In the genomic region with DNA sequence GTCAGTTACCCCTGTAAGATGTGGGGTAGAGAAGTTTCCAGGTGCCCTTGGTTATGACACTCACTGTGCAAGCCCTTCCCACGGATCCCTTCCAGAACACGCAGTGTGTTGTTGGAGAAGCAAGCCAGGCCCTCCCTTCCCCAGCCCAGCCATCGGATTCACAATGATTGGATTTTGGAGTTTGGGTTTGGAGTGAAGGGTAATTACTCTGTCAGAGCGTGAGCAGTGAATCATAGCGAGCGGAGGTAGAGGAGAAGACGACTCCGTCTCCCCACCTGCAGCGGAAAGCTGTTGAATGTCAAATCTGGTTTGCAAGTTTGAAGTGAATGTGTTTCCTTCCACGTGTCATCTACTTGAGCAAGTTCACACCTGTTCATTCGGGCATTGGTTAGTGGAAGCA, we compare ENCODE assay signal across 19 mouse cellular contexts.
DNase-seq lines count a peak whose midpoint lies in the region; ATAC-seq and TF ChIP-seq lines count a peak whose summit lies in the region.
"Had no signal": no experiment of that assay in that cellular context is flagged by ENCODE, and none has a peak within 500 bp of the region (broad histone marks: within the 10 kb centered on the region; RNA-seq: fewer than 3 reads in every experiment).

No protein-coding gene starts in this region.

- peaks cover 3% of the 10 kb centered on the region; the same call in 1 of the 2 replicates for H3K4me1 ChIP-seq in forebrain, postnatal 0 days (ENCODE audit: insufficient read depth)
- H3K4me1 ChIP-seq in forebrain, embryonic 14.5 days (ENCODE audit: control insufficient read depth, insufficient read depth, low read length) = peaks cover 13% of the 10 kb centered on the region; the same call in 1 of the 2 replicates
- 0 out of 2 replicates have a peak, but pooled peaks cover 6% of the 10 kb centered on the region for H3K4me1 ChIP-seq in kidney, postnatal 0 days (replicated peaks; ENCODE audit: insufficient read depth, low read length)
- peaks cover 36% of the 10 kb centered on the region for H3K4me1 ChIP-seq in kidney, embryonic 16.5 days (ENCODE audit: insufficient read depth, low read length)

- H3K9me3 ChIP-seq in forebrain, postnatal 0 days (ENCODE audit: low read length) = no peaks in the 10 kb centered on the region
- no peaks in the 10 kb centered on the region for H3K9me3 ChIP-seq in forebrain, embryonic 14.5 days (replicated peaks; ENCODE audit: control insufficient read depth, low read length)
- H3K9me3 ChIP-seq in kidney, postnatal 0 days (replicated peaks; ENCODE audit: low read length) = no peaks in the 10 kb centered on the region
- H3K9me3 ChIP-seq in kidney, embryonic 16.5 days (ENCODE audit: low read length) = no peaks in the 10 kb centered on the region
- H3K9me3 ChIP-seq: forebrain, embryonic 12.5 days; heart, embryonic 12.5 days; hindbrain, embryonic 12.5 days had no signal

- no peak overlapping the region for H3K4me3 ChIP-seq in forebrain, postnatal 0 days (ENCODE audit: low read depth, low read length)
- no peak overlapping the region for H3K4me3 ChIP-seq in forebrain, embryonic 14.5 days (ENCODE audit: low read depth, low read length)
- no peak overlapping the region for H3K4me3 ChIP-seq in kidney, postnatal 0 days (replicated peaks; ENCODE audit: low read depth, low read length)
- H3K4me3 ChIP-seq in kidney, embryonic 16.5 days (ENCODE audit: low read length) = no peak overlapping the region
- H3K4me3 ChIP-seq: forebrain, embryonic 12.5 days; heart, embryonic 12.5 days; hindbrain, embryonic 12.5 days had no signal

- no peak overlapping the region for H3K27ac ChIP-seq in forebrain, postnatal 0 days (ENCODE audit: low read depth, low read length)
- H3K27ac ChIP-seq in forebrain, embryonic 14.5 days (ENCODE audit: low read depth, low read length) = no peak overlapping the region
- 0 out of 2 replicates have a peak overlapping the region, but pooled peaks have one; percentile 9 for H3K27ac ChIP-seq in kidney, postnatal 0 days
- H3K27ac ChIP-seq in kidney, embryonic 16.5 days (ENCODE audit: low read length) = no peak overlapping the region
- H3K27ac ChIP-seq: forebrain, embryonic 12.5 days; hindbrain, embryonic 12.5 days had no signal

- no peak for TF ChIP-seq CTCF in forebrain, postnatal 0 days (IDR thresholded peaks at IDR 0.05; ENCODE audit: low read depth)
- no peak for TF ChIP-seq CTCF in kidney, postnatal 0 days (IDR thresholded peaks at IDR 0.05; ENCODE audit: low read depth)

- H3K36me3 ChIP-seq in forebrain, postnatal 0 days (ENCODE audit: insufficient read depth) = no peaks in the 10 kb centered on the region
- no peaks in the 10 kb centered on the region for H3K36me3 ChIP-seq in forebrain, embryonic 14.5 days (ENCODE audit: control insufficient read depth, insufficient read depth, low read length)
- no peaks in the 10 kb centered on the region for H3K36me3 ChIP-seq in kidney, postnatal 0 days (ENCODE audit: insufficient read depth, low read length)
- H3K36me3 ChIP-seq in kidney, embryonic 16.5 days (ENCODE audit: insufficient read depth, low read length) = no peaks in the 10 kb centered on the region
- H3K36me3 ChIP-seq: forebrain, embryonic 12.5 days; hindbrain, embryonic 12.5 days had no signal

- no peak overlapping the region for H3K9ac ChIP-seq in forebrain, postnatal 0 days
- H3K9ac ChIP-seq in forebrain, embryonic 14.5 days (ENCODE audit: low read length) = no peak overlapping the region
- H3K9ac ChIP-seq in kidney, postnatal 0 days (ENCODE audit: low read depth, low read length) = no peak overlapping the region
- H3K9ac ChIP-seq in kidney, embryonic 16.5 days (replicated peaks; ENCODE audit: low read length) = no peak overlapping the region
- H3K9ac ChIP-seq: forebrain, embryonic 12.5 days; heart, embryonic 12.5 days; hindbrain, embryonic 12.5 days had no signal

- ATAC-seq in forebrain, postnatal 0 days = peak; percentile 72; the same call in 1 of the 2 replicates
- no peak for ATAC-seq in forebrain, embryonic 14.5 days
- ATAC-seq in kidney, postnatal 0 days (replicated peaks; ENCODE audit: low FRiP score, low read depth) = no peak
- no peak; the same call in 1 of the 2 replicates for ATAC-seq in kidney, embryonic 16.5 days (ENCODE audit: low FRiP score, low TSS enrichment)
- ATAC-seq: hindbrain, embryonic 16.5 days; Patski had no signal

- 68% methylated on average over 11 of the region's 11 CpGs for WGBS in forebrain, postnatal 0 days
- 78% methylated on average over 11 of the region's 11 CpGs for WGBS in forebrain, embryonic 14.5 days
- WGBS in kidney, postnatal 0 days = 37% methylated on average over 11 of the region's 11 CpGs
- 53% methylated on average over 11 of the region's 11 CpGs for WGBS in kidney, embryonic 16.5 days

- no peak overlapping the region for H3K4me2 ChIP-seq in forebrain, postnatal 0 days (ENCODE audit: low read depth)
- H3K4me2 ChIP-seq in forebrain, embryonic 14.5 days (ENCODE audit: low read length) = no peak overlapping the region
- no peak overlapping the region for H3K4me2 ChIP-seq in kidney, postnatal 0 days (ENCODE audit: low read length)
- no peak overlapping the region for H3K4me2 ChIP-seq in kidney, embryonic 16.5 days (replicated peaks; ENCODE audit: low read depth, low read length)
- H3K4me2 ChIP-seq: forebrain, embryonic 12.5 days; heart, embryonic 12.5 days; hindbrain, embryonic 12.5 days had no signal

- DNase-seq in forebrain, postnatal 0 days = no peak
- DNase-seq in forebrain, embryonic 14.5 days (ENCODE audit: low spot score) = no peak
- peak; percentile 14 for DNase-seq in kidney, adult 11 months
- no peak for DNase-seq in kidney, postnatal 4 days
- no peak for DNase-seq in kidney, postnatal 0 days (ENCODE audit: low spot score)
- peak; percentile 45 for DNase-seq in right cerebral cortex, adult 18-20 months
- DNase-seq in right cerebral cortex, postnatal 4 days = no peak
- DNase-seq: adrenal gland, adult 2 months; adrenal gland, postnatal 25 days; cerebellum, adult 2 months; cerebellum, postnatal 10 days; gastrocnemius, postnatal 10 days had no signal

- no peaks in the 10 kb centered on the region for H3K27me3 ChIP-seq in forebrain, postnatal 0 days (ENCODE audit: insufficient read depth, low read length)
- no peaks in the 10 kb centered on the region for H3K27me3 ChIP-seq in forebrain, embryonic 14.5 days (replicated peaks; ENCODE audit: control insufficient read depth, insufficient read depth, low read length)
- H3K27me3 ChIP-seq in kidney, postnatal 0 days (ENCODE audit: insufficient read depth, low read length) = no peaks in the 10 kb centered on the region
- no peaks in the 10 kb centered on the region for H3K27me3 ChIP-seq in kidney, embryonic 16.5 days (ENCODE audit: insufficient read depth, low read length)
- H3K27me3 ChIP-seq: CH12.LX; forebrain, embryonic 12.5 days; heart, embryonic 12.5 days; hindbrain, embryonic 12.5 days; Patski had no signal

Comparison
In these comparisons a context has a peak if more than half of its experiments do, and no peak if none do; other contexts are left out.
1. DNase-seq: peak in kidney, adult 11 months (single experiment) and right cerebral cortex, adult 18-20 months (single experiment); none in forebrain, postnatal 0 days (single experiment), forebrain, embryonic 14.5 days (single experiment), kidney, postnatal 4 days (0 of 2), kidney, postnatal 0 days (single experiment) and right cerebral cortex, postnatal 4 days (single experiment).